Mouse (Mus musculus): ENCODE data around the gene Usb1. TPM values are rescaled to one million over a fixed set of nuclear protein-coding genes. Genes with fewer than 3 reads are reported as not detected.

The Usb1 gene
- 13.4 and 21.2 TPM in 2 replicates for polyA plus RNA-seq (2012; rRNA removed)

DNA sequence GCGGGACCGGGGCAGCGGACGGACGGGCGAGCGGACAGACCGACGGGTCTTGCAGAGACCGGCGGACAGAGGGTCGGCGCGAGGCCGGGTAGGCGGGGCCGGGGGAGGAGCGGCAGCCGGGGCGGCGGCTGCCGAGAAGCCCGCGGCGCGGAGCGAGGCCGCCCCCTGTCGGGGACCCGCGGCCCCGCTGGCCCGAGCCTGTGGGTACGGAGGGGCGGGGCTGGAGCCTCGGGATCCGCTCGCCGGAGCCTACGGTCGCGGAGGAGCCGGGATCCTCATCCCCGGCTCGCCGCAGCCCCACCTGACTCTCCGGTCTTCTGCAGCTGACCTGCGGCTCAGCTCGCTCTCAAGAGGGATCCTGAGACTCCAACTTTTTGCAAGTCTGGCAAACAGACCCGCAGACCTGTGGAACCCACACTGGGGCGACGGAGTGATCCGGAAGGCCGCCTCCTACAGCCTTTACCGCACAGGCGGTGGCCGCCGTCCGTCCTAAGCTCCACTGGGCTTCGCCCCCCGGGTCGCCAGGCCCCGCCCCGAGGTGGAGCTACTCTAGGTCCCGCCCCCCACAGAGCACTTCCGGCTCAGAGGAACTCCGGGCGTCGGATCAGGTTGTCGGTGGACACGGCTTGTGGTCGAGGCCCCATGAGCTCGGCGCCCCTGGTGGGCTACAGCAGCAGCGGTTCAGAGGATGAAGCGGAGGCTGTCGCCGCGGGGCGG, at the start of gene Usb1, which contains the start of gene Zfp319:
Usb1 (plus strand) TSS at position 565 of the 717 bp plus-strand sequence.
Zfp319 (minus strand) TSS at position 231 of the 717 bp plus-strand sequence.
- H3K36me3 ChIP-seq (ENCODE audit: control insufficient read depth, insufficient read depth, low read length): peaks cover 31% of the 10 kb centered on the region
- no peaks in the 10 kb centered on the region for H3K27me3 ChIP-seq (ENCODE audit: control insufficient read depth, insufficient read depth, low read length)
- WGBS: under 1% methylated on average over 80 of the region's 80 CpGs
- peak within 1 kb of the TSS; percentile 94 for H3K4me3 ChIP-seq (ENCODE audit: low read depth, low read length)
- TF ChIP-seq POLR2A (IDR thresholded peaks at IDR 0.05; ENCODE audit: low read depth, low read length) (peak; percentile 96), CTCF (IDR thresholded peaks at IDR 0.05; ENCODE audit: extremely low read depth, insufficient read length, insufficient replicate concordance, low read depth, low read length) (peak; percentile 64)
- H3K4me1 ChIP-seq (ENCODE audit: control insufficient read depth, insufficient read depth, insufficient read length, low read length): peaks cover 2% of the 10 kb centered on the region; the same call in 1 of the 2 replicates
- peak within 1 kb of the TSS; percentile 96 for H3K27ac ChIP-seq (ENCODE audit: insufficient read depth, low read depth, low read length)

GRCm38 (mm10) chr8:95289066-95289650, 42.9 kb upstream of the Usb1 start:
- Histone ChIP-seq H3K27me3 (ENCODE audit: control insufficient read depth, insufficient read depth, low read length) (no peaks in the 10 kb centered on the region), H3K4me1 (ENCODE audit: control insufficient read depth, insufficient read depth, insufficient read length, low read length) (peaks cover 4% of the 10 kb centered on the region; the same call in 1 of the 2 replicates), H3K27ac (ENCODE audit: insufficient read depth, low read depth, low read length) (no peak overlapping the region), H3K36me3 (ENCODE audit: control insufficient read depth, insufficient read depth, low read length) (no peaks in the 10 kb centered on the region), H3K4me3 (ENCODE audit: low read depth, low read length) (no peak overlapping the region)
- TF ChIP-seq CTCF (IDR thresholded peaks at IDR 0.05; ENCODE audit: extremely low read depth, insufficient read length, insufficient replicate concordance, low read depth, low read length): no peak
- no peak for TF ChIP-seq POLR2A (IDR thresholded peaks at IDR 0.05; ENCODE audit: low read depth, low read length)
- 59% methylated on average over 6 of the region's 6 CpGs for WGBS

DNA sequence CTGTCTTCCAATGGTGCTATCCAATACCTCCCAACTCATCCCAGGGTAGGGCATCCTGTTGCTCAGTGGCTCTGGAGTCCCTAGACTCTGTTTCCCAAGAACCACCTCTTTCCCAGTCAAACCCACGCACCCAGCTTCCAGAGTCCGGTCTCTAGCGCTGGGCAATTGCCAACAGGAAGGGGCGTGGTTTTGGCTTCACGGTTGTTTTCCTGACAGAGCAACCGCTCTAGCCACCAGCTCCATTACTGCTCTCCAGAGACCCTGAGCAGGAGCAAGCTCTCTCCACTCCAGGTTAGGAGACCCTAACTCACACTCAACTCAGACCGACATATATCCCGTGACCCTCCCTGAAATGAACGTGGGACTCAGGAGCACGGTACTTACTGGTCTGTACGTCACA, 38.9 kb upstream of the Usb1 start:
- Histone ChIP-seq H3K4me3 (ENCODE audit: low read depth, low read length) (peak overlapping the region; percentile 35), H3K4me1 (ENCODE audit: control insufficient read depth, insufficient read depth, insufficient read length, low read length) (peaks cover 4% of the 10 kb centered on the region; the same call in 1 of the 2 replicates), H3K27me3 (ENCODE audit: control insufficient read depth, insufficient read depth, low read length) (no peaks in the 10 kb centered on the region), H3K27ac (ENCODE audit: insufficient read depth, low read depth, low read length) (no peak overlapping the region), H3K36me3 (ENCODE audit: control insufficient read depth, insufficient read depth, low read length) (no peaks in the 10 kb centered on the region)
- TF ChIP-seq POLR2A (IDR thresholded peaks at IDR 0.05; ENCODE audit: low read depth, low read length) (no peak), CTCF (IDR thresholded peaks at IDR 0.05; ENCODE audit: extremely low read depth, insufficient read length, insufficient replicate concordance, low read depth, low read length) (no peak)
- 34% methylated on average over 11 of the region's 11 CpGs for WGBS

GRCm38 (mm10) chr8:95293891-95294290, 38.2 kb upstream of the Usb1 start:
- H3K36me3 ChIP-seq (ENCODE audit: control insufficient read depth, insufficient read depth, low read length): no peaks in the 10 kb centered on the region
- no peaks in the 10 kb centered on the region for H3K27me3 ChIP-seq (ENCODE audit: control insufficient read depth, insufficient read depth, low read length)
- H3K4me3 ChIP-seq (ENCODE audit: low read depth, low read length): peak overlapping the region; percentile 35
- H3K4me1 ChIP-seq (ENCODE audit: control insufficient read depth, insufficient read depth, insufficient read length, low read length): peaks cover 4% of the 10 kb centered on the region; the same call in 1 of the 2 replicates
- H3K27ac ChIP-seq (ENCODE audit: insufficient read depth, low read depth, low read length): no peak overlapping the region
- TF ChIP-seq POLR2A (IDR thresholded peaks at IDR 0.05; ENCODE audit: low read depth, low read length): no peak
- TF ChIP-seq CTCF (IDR thresholded peaks at IDR 0.05; ENCODE audit: extremely low read depth, insufficient read length, insufficient replicate concordance, low read depth, low read length): no peak
- WGBS: 70% methylated on average over 7 of the region's 7 CpGs

- H3K27me3 ChIP-seq (ENCODE audit: control insufficient read depth, insufficient read depth, low read length): no peaks in the 10 kb centered on the region
- H3K27ac ChIP-seq (ENCODE audit: insufficient read depth, low read depth, low read length): no peak overlapping the region
- H3K36me3 ChIP-seq (ENCODE audit: control insufficient read depth, insufficient read depth, low read length): no peaks in the 10 kb centered on the region
- H3K4me1 ChIP-seq (ENCODE audit: control insufficient read depth, insufficient read depth, insufficient read length, low read length): no peaks in the 10 kb centered on the region; the same call in 1 of the 2 replicates
- H3K4me3 ChIP-seq (ENCODE audit: low read depth, low read length): no peak overlapping the region
- no peak for TF ChIP-seq POLR2A (IDR thresholded peaks at IDR 0.05; ENCODE audit: low read depth, low read length)
- TF ChIP-seq CTCF (IDR thresholded peaks at IDR 0.05; ENCODE audit: extremely low read depth, insufficient read length, insufficient replicate concordance, low read depth, low read length): peak; percentile 53; the same call in 1 of the 2 replicates
- 14% methylated on average over 5 of the region's 5 CpGs for WGBS
These were observed 29.7 kb upstream of the Usb1 start for GRCm38 (mm10) chr8:95302410-95302809.

- Histone ChIP-seq H3K27ac (ENCODE audit: insufficient read depth, low read depth, low read length) (no peak overlapping the region), H3K4me1 (ENCODE audit: control insufficient read depth, insufficient read depth, insufficient read length, low read length) (no peaks in the 10 kb centered on the region), H3K4me3 (ENCODE audit: low read depth, low read length) (no peak overlapping the region), H3K36me3 (ENCODE audit: control insufficient read depth, insufficient read depth, low read length) (no peaks in the 10 kb centered on the region), H3K27me3 (ENCODE audit: control insufficient read depth, insufficient read depth, low read length) (no peaks in the 10 kb centered on the region)
- WGBS: 47% methylated on average over 4 of the region's 4 CpGs
- TF ChIP-seq POLR2A (IDR thresholded peaks at IDR 0.05; ENCODE audit: low read depth, low read length): no peak
- no peak for TF ChIP-seq CTCF (IDR thresholded peaks at IDR 0.05; ENCODE audit: extremely low read depth, insufficient read length, insufficient replicate concordance, low read depth, low read length)
These were observed 26.6 kb upstream of the Usb1 start for GRCm38 (mm10) chr8:95305526-95305925.

DNA sequence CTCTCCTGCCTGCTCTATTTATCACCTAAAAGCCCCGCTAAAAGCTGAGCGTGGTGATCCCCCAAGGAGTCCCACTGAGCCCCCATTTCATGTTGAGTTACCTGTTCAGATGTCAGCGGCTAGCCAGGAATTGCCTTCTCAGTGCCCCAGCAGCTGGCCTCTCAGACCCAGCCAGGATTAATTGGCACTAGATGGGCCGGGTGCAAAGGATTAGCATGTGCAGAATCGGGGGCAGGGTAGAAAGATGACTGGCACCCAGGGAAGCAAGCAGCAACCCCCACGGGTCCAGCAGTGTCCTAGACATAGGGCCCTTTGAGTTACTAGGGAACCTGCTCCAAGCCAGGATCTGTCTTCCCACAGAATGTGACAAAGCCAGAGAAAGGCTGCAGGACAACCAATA, 25.7 kb upstream of the Usb1 start, which contains the start of gene Cngb1:
Cngb1 (minus strand) TSS at position 155 of the 400 bp plus-strand sequence.
- H3K36me3 ChIP-seq (ENCODE audit: control insufficient read depth, insufficient read depth, low read length): no peaks in the 10 kb centered on the region
- H3K27me3 ChIP-seq (ENCODE audit: control insufficient read depth, insufficient read depth, low read length): no peaks in the 10 kb centered on the region
- 48% methylated on average over 6 of the region's 6 CpGs for WGBS
- no peak within 1 kb of the TSS for H3K4me3 ChIP-seq (ENCODE audit: low read depth, low read length)
- TF ChIP-seq POLR2A (IDR thresholded peaks at IDR 0.05; ENCODE audit: low read depth, low read length) (no peak), CTCF (IDR thresholded peaks at IDR 0.05; ENCODE audit: extremely low read depth, insufficient read length, insufficient replicate concordance, low read depth, low read length) (no peak)
- no peak within 1 kb of the TSS for H3K27ac ChIP-seq (ENCODE audit: insufficient read depth, low read depth, low read length)
- no peaks in the 10 kb centered on the region for H3K4me1 ChIP-seq (ENCODE audit: control insufficient read depth, insufficient read depth, insufficient read length, low read length)

Data from small intestine, adult 2 months (tissue).